Mouse (Mus musculus) adrenal gland (tissue): ENCODE data around the gene Glb1.
"Not testable (repeated sequence)": the region's sequence is repeated elsewhere in the genome, so short reads cannot be mapped to it uniquely, and the experiment has no call there.

Experiments
- intact Hi-C: fragments of 180-260 bp; cut with DNase I; formaldehyde crosslinking; loops from one replicate; pipeline ENCODE4 v1.15.1; 2025

The Glb1 gene

GRCm38 (mm10) chr9:114499783-114500515, 99.1 kb downstream of the Glb1 start:
- intact Hi-C loops, result loop anchor here (2.0 to 5.0 kb wide), 3 partner anchors 81 to 178 kb away; no protein-coding TSS in a partner anchor

GRCm38 (mm10) chr9:114501111-114501510, 100.2 kb downstream of the Glb1 start:
- intact Hi-C loops, result no loop called here

- intact Hi-C loops, result no loop called here
Observed at GRCm38 (mm10) chr9:114501913-114502312, 101.0 kb downstream of the Glb1 start.

- intact Hi-C loops, result no loop called here
Observed at GRCm38 (mm10) chr9:114502711-114503427, 102.0 kb downstream of the Glb1 start.

GRCm38 (mm10) chr9:114504816-114505215, 103.9 kb downstream of the Glb1 start, which contains the start of gene Ccr4:
TSS of gene Ccr4 (minus strand) at chr9:114504916.
- intact Hi-C loops, result no loop called here

GRCm38 (mm10) chr9:114506564-114506963, 105.7 kb downstream of the Glb1 start:
- intact Hi-C loops, result no loop called here

GRCm38 (mm10) chr9:114507421-114507820, 106.5 kb downstream of the Glb1 start:
- intact Hi-C loops, result no loop called here

- intact Hi-C loops, result no loop called here
Observed at GRCm38 (mm10) chr9:114509785-114510184, 108.9 kb downstream of the Glb1 start.

GRCm38 (mm10) chr9:114512831-114513230, 112.0 kb downstream of the Glb1 start:
- intact Hi-C loops, result no loop called here

- intact Hi-C loops, result no loop called here
Observed at GRCm38 (mm10) chr9:114515364-114515763, 114.5 kb downstream of the Glb1 start, which contains the start of gene C130032M10Rik. TSS of gene C130032M10Rik (plus strand) at chr9:114515697.

GRCm38 (mm10) chr9:114517924-114518497, 117.1 kb downstream of the Glb1 start:
- intact Hi-C loops, result no loop called here

GRCm38 (mm10) chr9:114518812-114519477, 118.1 kb downstream of the Glb1 start:
- intact Hi-C loops, result no loop called here

GRCm38 (mm10) chr9:114520529-114520928, 119.7 kb downstream of the Glb1 start:
- intact Hi-C loops, result not testable (repeated sequence)

GRCm38 (mm10) chr9:114522041-114522440, 121.2 kb downstream of the Glb1 start:
- intact Hi-C loops, result no loop called here

- intact Hi-C loops, result no loop called here
Observed at GRCm38 (mm10) chr9:114522501-114522900, 121.6 kb downstream of the Glb1 start.
